Mouse (Mus musculus) hindbrain, embryonic 16.5 days (tissue): Measurements from ENCODE around the gene Asb2. TPM values are rescaled to one million over a fixed set of nuclear protein-coding genes. Genes with fewer than 3 reads are reported as not detected.

ENCODE experiments used
- ATAC-seq: fragments of 200-750 bp; cut with Nextera tagmentation; 2 replicates; pipeline ENCODE4 v1.8.0; 2017; ENCODE audit warnings: moderate TSS enrichment, moderate library complexity
- H3K27ac ChIP-seq: fragments of 300-500 bp; sonication (generic); 2 replicates; pipeline ENCODE4 v1.5.1; 2014; ENCODE audit warnings: low read depth, mild to moderate bottlenecking, control low read depth, low read length, moderate library complexity
- H3K27me3 ChIP-seq: fragments of 300-500 bp; sonication (generic); replicated peaks from 2 replicates; pipeline ENCODE4 v1.6.1; 2014; ENCODE audit warnings: low read length; ENCODE audit not compliant: control insufficient read depth, insufficient read depth
- H3K36me3 ChIP-seq: fragments of 300-500 bp; sonication (generic); 2 replicates; pipeline ENCODE4 v1.6.1; 2014; ENCODE audit warnings: mild to moderate bottlenecking, low read length, moderate library complexity, mixed read lengths; ENCODE audit not compliant: control insufficient read depth, insufficient read depth
- H3K4me1 ChIP-seq: fragments of 300-500 bp; sonication (generic); 2 replicates; pipeline ENCODE4 v1.6.1; 2014; ENCODE audit warnings: low read depth, low read length; ENCODE audit not compliant: control insufficient read depth, insufficient read depth
- H3K4me2 ChIP-seq: fragments of 300-500 bp; sonication (generic); 2 replicates; pipeline ENCODE4 v1.6.1; 2014; ENCODE audit warnings: mild to moderate bottlenecking, low read length, control low read depth, moderate library complexity
- H3K4me3 ChIP-seq: fragments of 300-500 bp; sonication (generic); 2 replicates; pipeline ENCODE4 v1.5.1; 2014; ENCODE audit warnings: mild to moderate bottlenecking, low read length, control low read depth, moderate library complexity
- H3K9ac ChIP-seq: fragments of 300-500 bp; sonication (generic); 2 replicates; pipeline ENCODE4 v1.6.1; 2014; ENCODE audit warnings: low read depth, mild to moderate bottlenecking, control low read depth, low read length, moderate library complexity
- H3K9me3 ChIP-seq: fragments of 300-500 bp; sonication (generic); 2 replicates; pipeline ENCODE4 v1.6.1; 2014; ENCODE audit warnings: mild to moderate bottlenecking, low read length, moderate library complexity; ENCODE audit not compliant: control insufficient read depth
- WGBS: fragments of 180-500 bp; shearing (Covaris S2); extraction: QIAGEN DNeasy Blood & Tissue Kit; methylation state at CpG from one replicate; pipeline ENCODE4 v1.1.7; 2014; 5-methylcytosine and 5-hydroxymethylcytosine counted together
- polyA plus RNA-seq: library from polyadenylated mRNA; unstranded; fragments of >200 nt; fragmentation: Nextera tagmentation; extraction: Ambion mirVana; gene quantifications from 2 replicates; pipeline ENCODE4 v1.2.1, GENCODE M21; 2015

The Asb2 gene
- polyA plus RNA-seq, 1 experiment from 2014 or later, result 1.4 TPM

- H3K9ac ChIP-seq, result no peak overlapping the region
- H3K36me3 ChIP-seq, result no peaks in the 10 kb centered on the region
- 73% methylated on average over 4 of the region's 4 CpGs for WGBS
- H3K9me3 ChIP-seq, result no peaks in the 10 kb centered on the region
- H3K4me3 ChIP-seq, result no peak overlapping the region
- H3K27ac ChIP-seq, result no peak overlapping the region
- H3K4me2 ChIP-seq, result no peak overlapping the region
- no peaks in the 10 kb centered on the region for H3K4me1 ChIP-seq
- no peak for ATAC-seq
- peaks cover 3% of the 10 kb centered on the region; the same call in 1 of the 2 replicates for H3K27me3 ChIP-seq
Measured at GRCm38 (mm10) chr12:103331491-103331890, 24.3 kb downstream of the Asb2 start.

GRCm38 (mm10) chr12:103328448-103329191 is 27.2 kb downstream of the Asb2 start:
- ATAC-seq, result no peak
- 67% methylated on average over 7 of the region's 7 CpGs for WGBS
- H3K27me3 ChIP-seq, result peaks cover 9% of the 10 kb centered on the region

GRCm38 (mm10) chr12:103327107-103327506 is 28.7 kb downstream of the Asb2 start:
- Histone ChIP-seq H3K4me1 (peaks cover 7% of the 10 kb centered on the region; the same call in 1 of the 2 replicates), H3K36me3 (no peaks in the 10 kb centered on the region), H3K27me3 (peaks cover 9% of the 10 kb centered on the region), H3K9me3 (no peaks in the 10 kb centered on the region), H3K9ac (no peak overlapping the region), H3K4me2 (no peak overlapping the region), H3K4me3 (no peak overlapping the region), H3K27ac (no peak overlapping the region)
- no peak for ATAC-seq
- whole genome bisulfite sequencing, result 18% methylated on average over 7 of the region's 7 CpGs

More at GRCm38 (mm10) chr12:103328448-103329191, 27.2 kb downstream of the Asb2 start:
- no peak overlapping the region for H3K9ac ChIP-seq
- H3K4me1 ChIP-seq, result peaks cover 7% of the 10 kb centered on the region; the same call in 1 of the 2 replicates
- H3K4me3 ChIP-seq, result no peak overlapping the region
- no peak overlapping the region for H3K27ac ChIP-seq
- H3K4me2 ChIP-seq, result no peak overlapping the region
- H3K36me3 ChIP-seq, result no peaks in the 10 kb centered on the region
- H3K9me3 ChIP-seq, result no peaks in the 10 kb centered on the region

GRCm38 (mm10) chr12:103326569-103326968 is 29.2 kb downstream of the Asb2 start:
- no peak overlapping the region for H3K27ac ChIP-seq
- no peak overlapping the region for H3K4me2 ChIP-seq
- H3K4me3 ChIP-seq, result no peak overlapping the region
- H3K36me3 ChIP-seq, result no peaks in the 10 kb centered on the region
- no peak for ATAC-seq
- no peaks in the 10 kb centered on the region for H3K9me3 ChIP-seq
- H3K9ac ChIP-seq, result no peak overlapping the region
- peaks cover 9% of the 10 kb centered on the region for H3K27me3 ChIP-seq
- WGBS, result 58% methylated on average over 4 of the region's 4 CpGs
- peaks cover 7% of the 10 kb centered on the region; the same call in 1 of the 2 replicates for H3K4me1 ChIP-seq

GRCm38 (mm10) chr12:103325156-103325857 is 30.5 kb downstream of the Asb2 start:
- peaks cover 9% of the 10 kb centered on the region for H3K27me3 ChIP-seq
- H3K27ac ChIP-seq, result no peak overlapping the region
- H3K36me3 ChIP-seq, result no peaks in the 10 kb centered on the region
- H3K4me1 ChIP-seq, result peaks cover 7% of the 10 kb centered on the region; the same call in 1 of the 2 replicates
- peak overlapping the region; percentile 63 for H3K9ac ChIP-seq
- WGBS, result 7% methylated on average over 60 of the region's 60 CpGs
- H3K9me3 ChIP-seq, result no peaks in the 10 kb centered on the region
- H3K4me2 ChIP-seq, result peak overlapping the region; percentile 66
- ATAC-seq, result peak; percentile 96
- H3K4me3 ChIP-seq, result peak overlapping the region; percentile 44

GRCm38 (mm10) chr12:103322801-103323200 is 33.0 kb downstream of the Asb2 start:
- H3K27me3 ChIP-seq, result peaks cover 6% of the 10 kb centered on the region
- H3K36me3 ChIP-seq, result no peaks in the 10 kb centered on the region
- H3K4me1 ChIP-seq, result peaks cover 7% of the 10 kb centered on the region; the same call in 1 of the 2 replicates
- H3K4me3 ChIP-seq, result no peak overlapping the region
- no peak overlapping the region for H3K4me2 ChIP-seq
- no peaks in the 10 kb centered on the region for H3K9me3 ChIP-seq
- no peak overlapping the region for H3K9ac ChIP-seq
- ATAC-seq, result no peak
- WGBS, result 35% methylated on average over 3 of the region's 3 CpGs
- H3K27ac ChIP-seq, result no peak overlapping the region

- no peak for ATAC-seq
- no peaks in the 10 kb centered on the region for H3K36me3 ChIP-seq
- peak overlapping the region; percentile 16; the same call in 1 of the 2 replicates for H3K4me3 ChIP-seq
- WGBS, result 19% methylated on average over 20 of the region's 20 CpGs
- H3K4me2 ChIP-seq, result peak overlapping the region; percentile 60
- peaks cover 6% of the 10 kb centered on the region; the same call in 1 of the 2 replicates for H3K27me3 ChIP-seq
- peak overlapping the region; percentile 2; the same call in 1 of the 2 replicates for H3K27ac ChIP-seq
- H3K4me1 ChIP-seq, result peaks cover 22% of the 10 kb centered on the region
- H3K9ac ChIP-seq, result no peak overlapping the region
- H3K9me3 ChIP-seq, result no peaks in the 10 kb centered on the region
Measured at GRCm38 (mm10) chr12:103315831-103316545, 39.8 kb downstream of the Asb2 start.

GRCm38 (mm10) chr12:103314640-103315361 is 41.0 kb downstream of the Asb2 start:
- Histone ChIP-seq H3K4me2 (peak overlapping the region; percentile 60), H3K9me3 (no peaks in the 10 kb centered on the region), H3K4me3 (peak overlapping the region; percentile 36), H3K27ac (peak overlapping the region; percentile 81), H3K9ac (peak overlapping the region; percentile 60), H3K36me3 (no peaks in the 10 kb centered on the region), H3K4me1 (peaks cover 22% of the 10 kb centered on the region), H3K27me3 (peaks cover 6% of the 10 kb centered on the region; the same call in 1 of the 2 replicates)
- 2% methylated on average over 25 of the region's 25 CpGs for WGBS
- ATAC-seq, result peak; percentile 79
